Mouse (Mus musculus): ENCODE results near the gene Gm12845. TPM values are rescaled to one million over a fixed set of nuclear protein-coding genes. Genes with fewer than 3 reads are reported as not detected.

The Gm12845 gene
- polyA plus RNA-seq, 1 experiment from 2014 or later = not detected

Other genes starting within 250 kb of the Gm12845 start
- gene Rnf220, start 227.4 kb upstream of the Gm12845 start, polyA plus RNA-seq (2014; fragmentation: Nextera tagmentation; extraction: Ambion mirVana) = 87.8 and 94.0 TPM in 2 replicates
- gene Eri3, start 174.0 kb upstream of the Gm12845 start, polyA plus RNA-seq (2014; fragmentation: Nextera tagmentation; extraction: Ambion mirVana) = 262 and 267 TPM in 2 replicates
- gene Dmap1, start 42.1 kb upstream of the Gm12845 start, polyA plus RNA-seq (2014; fragmentation: Nextera tagmentation; extraction: Ambion mirVana) = 82.0 and 85.4 TPM in 2 replicates
- gene Klf17, start 41.2 kb downstream of the Gm12845 start, polyA plus RNA-seq (2014; fragmentation: Nextera tagmentation; extraction: Ambion mirVana) = not detected in 2 replicates
- 33.7 and 37.1 TPM in 2 replicates for gene Slc6a9, start 110.1 kb downstream of the Gm12845 start, polyA plus RNA-seq (2014; fragmentation: Nextera tagmentation; extraction: Ambion mirVana)
- gene Ccdc24, start 148.1 kb downstream of the Gm12845 start, polyA plus RNA-seq (2014; fragmentation: Nextera tagmentation; extraction: Ambion mirVana) = 2.5 and 3.9 TPM in 2 replicates
- 78.0 and 81.4 TPM in 2 replicates for gene B4galt2, start 159.1 kb downstream of the Gm12845 start, polyA plus RNA-seq (2014; fragmentation: Nextera tagmentation; extraction: Ambion mirVana)
- 589 and 599 TPM in 2 replicates for gene Atp6v0b, start 162.9 kb downstream of the Gm12845 start, polyA plus RNA-seq (2014; fragmentation: Nextera tagmentation; extraction: Ambion mirVana)
- 22.9 and 25.1 TPM in 2 replicates for gene Dph2, start 167.6 kb downstream of the Gm12845 start, polyA plus RNA-seq (2014; fragmentation: Nextera tagmentation; extraction: Ambion mirVana)
- gene Ipo13, start 190.6 kb downstream of the Gm12845 start, polyA plus RNA-seq (2014; fragmentation: Nextera tagmentation; extraction: Ambion mirVana) = 55.1 and 56.5 TPM in 2 replicates
- gene Artn, start 205.4 kb downstream of the Gm12845 start, polyA plus RNA-seq (2014; fragmentation: Nextera tagmentation; extraction: Ambion mirVana) = 0.95 and 0.96 TPM in 2 replicates

All from hindbrain, embryonic 14.5 days (tissue).